Mouse (Mus musculus): ENCODE measurements around the gene Mrgprf.
A peak's percentile ranks its signal among the peaks of the same experiment; 100 is the strongest.

The Mrgprf gene

DNA sequence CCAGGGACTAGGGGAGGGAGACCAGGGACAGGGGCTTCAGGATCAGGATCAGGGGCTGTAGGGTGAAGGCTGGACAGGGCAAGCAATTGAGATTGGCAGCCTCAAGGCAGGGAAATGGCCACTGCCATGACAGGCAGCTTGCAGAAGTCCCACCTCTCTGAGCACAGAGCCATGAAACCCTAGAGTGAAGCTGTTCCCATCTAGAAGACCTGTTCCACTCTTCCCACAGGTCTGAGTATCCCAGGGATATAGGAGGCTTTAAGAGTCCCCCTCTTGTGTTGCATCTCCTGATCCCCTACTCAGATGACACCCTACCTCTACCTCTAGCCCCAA, 346 bp downstream of the Mrgprf start:
- DNase-seq (ENCODE audit: low spot score) = no peak

DNA sequence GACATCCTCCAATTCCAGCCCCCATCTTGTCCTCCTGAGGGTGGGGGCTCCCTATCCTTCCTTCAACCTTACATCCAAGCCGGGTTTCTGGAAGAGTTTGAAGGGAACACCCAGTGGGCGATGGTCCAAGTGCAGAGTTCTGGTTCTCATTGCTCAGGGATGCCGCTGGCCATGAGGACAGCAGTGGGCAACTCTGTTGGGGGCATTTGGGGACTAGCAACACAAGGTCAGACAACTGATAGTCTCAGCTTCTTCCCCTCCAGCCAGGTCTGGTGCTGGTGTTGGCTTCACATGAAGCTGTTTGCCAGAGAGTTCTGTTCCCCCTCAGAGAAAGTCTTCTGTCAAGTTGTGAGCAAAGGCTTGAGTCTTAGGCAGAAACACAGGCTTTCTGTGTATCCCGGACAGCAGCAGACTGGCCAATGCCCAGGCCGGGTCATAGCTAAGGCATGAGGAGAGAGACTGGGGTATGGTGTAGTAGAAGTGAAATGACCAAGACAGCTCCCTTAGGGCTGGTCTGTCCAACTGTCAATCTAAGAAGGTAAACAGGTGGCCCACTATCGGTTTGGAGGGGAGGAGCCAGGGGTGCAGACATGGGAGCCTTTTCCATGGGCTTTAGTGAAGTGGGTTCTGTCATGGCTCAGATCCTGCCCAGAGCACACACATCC, 845 bp downstream of the Mrgprf start:
- DNase-seq (ENCODE audit: low spot score) = no peak

DNA sequence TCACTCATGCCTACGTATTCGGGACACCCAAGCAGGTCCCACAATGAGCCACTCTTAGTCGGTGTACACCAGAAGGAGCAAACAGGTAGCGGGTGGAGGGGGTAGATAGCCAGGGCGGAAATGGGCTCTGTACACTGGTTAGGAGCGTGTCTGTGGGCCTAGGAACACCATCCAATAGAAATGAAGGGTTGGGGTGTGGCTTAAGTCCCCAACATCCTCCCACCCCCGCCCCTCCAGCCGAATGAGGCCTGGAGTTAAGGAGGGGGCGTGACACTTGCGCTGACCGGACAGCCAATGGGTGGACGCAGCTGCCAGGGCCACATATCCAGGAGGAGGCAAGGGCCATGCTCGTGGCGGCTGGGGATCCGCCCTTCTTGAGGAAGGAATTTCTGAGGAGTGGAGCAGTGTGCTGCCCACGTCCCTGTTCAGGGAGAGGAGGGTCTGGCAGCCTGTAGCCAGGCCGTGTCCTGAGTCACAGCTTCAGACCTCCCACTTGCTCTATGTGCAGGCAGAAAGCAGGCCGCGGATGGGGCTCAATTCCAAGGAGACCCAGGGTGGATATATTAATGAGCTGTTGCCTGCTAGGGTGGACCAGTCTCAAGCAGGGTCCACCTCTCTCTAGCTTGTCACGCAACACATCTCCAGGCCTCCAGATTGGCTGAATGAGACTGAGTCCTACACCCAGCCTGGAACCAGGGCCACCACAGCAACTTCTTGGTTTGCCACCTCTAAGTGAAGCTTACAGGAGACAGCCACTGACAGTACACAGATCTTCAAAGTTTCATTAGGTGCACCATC, 2.1 kb downstream of the Mrgprf start:
- peak; percentile 74 for DNase-seq (ENCODE audit: low spot score)

DNA sequence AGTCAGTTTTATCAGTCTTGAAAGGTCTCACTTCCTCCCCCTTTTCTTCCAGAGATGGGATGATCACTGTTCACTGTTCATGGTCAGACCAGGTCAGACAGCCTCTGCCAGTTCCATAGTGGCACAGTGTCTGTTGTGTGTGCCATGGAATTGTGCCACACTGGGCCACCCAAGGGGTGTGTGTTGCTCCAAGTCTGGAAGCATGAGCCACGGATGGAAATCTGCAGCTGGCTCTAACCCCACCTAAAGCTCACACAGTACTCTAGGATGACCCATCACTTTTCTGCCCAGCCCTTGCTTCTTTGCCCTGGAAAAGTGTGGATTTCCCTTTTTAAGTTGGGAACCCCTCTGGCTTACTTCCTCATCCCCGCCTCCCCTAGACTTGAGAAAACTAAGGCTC, 3.5 kb downstream of the Mrgprf start:
- no peak for DNase-seq (ENCODE audit: low spot score)

DNA sequence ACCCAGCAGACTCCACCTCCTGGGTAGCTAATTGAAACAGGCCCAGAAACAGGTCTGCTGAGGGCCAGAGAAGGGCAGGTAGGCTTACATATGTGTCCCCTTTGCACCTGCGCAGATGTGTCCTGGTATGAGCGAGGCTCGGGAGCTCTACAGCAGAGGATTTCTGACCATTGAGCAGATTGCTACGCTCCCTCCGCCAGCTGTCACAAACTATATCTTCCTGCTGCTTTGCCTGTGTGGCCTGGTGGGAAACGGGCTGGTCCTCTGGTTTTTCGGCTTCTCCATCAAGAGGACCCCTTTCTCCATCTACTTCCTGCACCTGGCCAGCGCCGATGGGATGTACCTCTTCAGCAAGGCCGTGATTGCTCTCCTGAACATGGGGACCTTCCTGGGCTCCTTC, 7.0 kb downstream of the Mrgprf start:
- no peak for DNase-seq (ENCODE audit: low spot score)

DNA sequence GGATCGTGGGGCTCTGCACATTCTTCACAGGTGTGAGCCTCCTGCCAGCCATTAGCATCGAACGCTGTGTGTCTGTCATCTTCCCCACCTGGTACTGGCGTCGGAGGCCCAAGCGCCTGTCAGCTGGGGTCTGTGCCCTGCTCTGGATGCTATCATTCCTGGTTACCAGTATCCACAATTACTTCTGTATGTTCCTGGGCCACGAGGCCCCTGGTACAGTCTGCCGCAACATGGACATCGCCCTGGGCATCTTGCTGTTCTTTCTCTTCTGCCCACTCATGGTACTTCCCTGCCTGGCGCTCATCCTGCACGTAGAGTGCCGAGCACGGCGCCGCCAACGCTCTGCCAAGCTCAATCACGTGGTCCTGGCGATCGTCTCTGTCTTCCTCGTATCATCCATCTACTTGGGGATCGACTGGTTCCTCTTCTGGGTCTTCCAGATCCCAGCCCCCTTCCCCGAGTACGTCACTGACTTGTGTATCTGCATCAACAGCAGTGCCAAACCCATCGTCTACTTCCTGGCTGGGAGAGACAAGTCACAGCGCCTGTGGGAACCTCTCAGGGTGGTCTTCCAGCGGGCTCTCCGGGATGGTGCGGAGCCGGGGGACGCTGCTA, 7.5 kb downstream of the Mrgprf start:
- no peak for DNase-seq (ENCODE audit: low spot score)

DNA sequence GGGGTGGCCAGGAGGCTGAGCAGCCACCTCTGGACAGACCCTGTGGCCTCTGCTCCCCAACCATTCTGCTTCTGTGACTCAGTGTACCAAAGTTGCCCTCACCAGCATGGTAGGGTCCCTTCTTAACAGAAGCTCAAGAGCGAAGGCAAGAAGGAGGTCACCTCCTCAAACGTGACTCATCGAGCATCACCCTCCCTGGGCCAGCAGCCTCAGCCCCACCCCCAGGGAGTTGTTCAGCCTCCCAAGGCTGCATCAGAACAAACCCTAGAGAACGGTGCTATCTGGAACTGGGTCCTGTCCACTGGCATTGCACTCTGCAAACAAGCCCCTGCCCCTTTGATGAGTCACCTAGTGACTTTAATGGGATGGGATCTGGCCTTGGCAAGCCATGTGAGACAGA, 8.2 kb downstream of the Mrgprf start:
- no peak for DNase-seq (ENCODE audit: low spot score)

DNA sequence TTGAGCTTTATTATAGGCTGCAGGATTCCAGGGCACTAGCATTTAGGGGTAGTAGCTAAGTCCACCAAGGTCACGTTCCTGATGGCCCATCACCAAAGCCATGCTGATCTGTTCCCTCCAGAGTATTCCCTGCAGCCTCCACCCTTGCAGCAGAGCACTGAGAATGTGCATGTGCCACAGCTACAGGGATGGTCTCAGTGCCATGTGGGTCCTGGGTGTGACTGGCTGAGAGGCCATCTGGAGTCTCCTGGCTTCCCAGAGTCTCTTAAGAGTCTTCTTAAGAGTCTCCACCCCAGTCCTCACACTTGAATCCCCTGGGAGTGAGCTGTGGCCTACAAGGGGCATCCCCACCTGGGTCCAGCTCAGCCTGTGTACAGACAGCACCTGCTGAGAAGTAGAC, 9.2 kb downstream of the Mrgprf start:
- DNase-seq (ENCODE audit: low spot score) = no peak

DNA sequence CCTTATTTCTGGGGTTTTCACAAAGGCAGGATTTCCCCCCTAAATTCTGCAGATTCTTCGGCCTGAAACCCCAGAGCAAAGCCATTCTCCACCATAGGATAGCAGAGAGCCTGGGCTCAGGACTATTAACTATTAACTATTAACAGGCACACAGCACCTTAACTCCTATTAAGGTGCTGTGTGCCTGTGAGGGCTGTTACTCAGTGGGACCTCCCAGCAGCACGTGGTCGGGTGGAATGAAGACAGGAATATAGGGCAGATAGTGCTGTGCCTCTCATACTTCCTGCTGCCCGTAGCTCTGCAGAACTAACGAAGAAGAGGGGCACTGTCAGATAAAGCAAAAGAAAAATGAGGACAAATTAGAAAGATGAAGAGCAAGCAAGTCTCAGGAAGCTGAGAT, 9.9 kb downstream of the Mrgprf start:
- DNase-seq (ENCODE audit: low spot score) = no peak

DNA sequence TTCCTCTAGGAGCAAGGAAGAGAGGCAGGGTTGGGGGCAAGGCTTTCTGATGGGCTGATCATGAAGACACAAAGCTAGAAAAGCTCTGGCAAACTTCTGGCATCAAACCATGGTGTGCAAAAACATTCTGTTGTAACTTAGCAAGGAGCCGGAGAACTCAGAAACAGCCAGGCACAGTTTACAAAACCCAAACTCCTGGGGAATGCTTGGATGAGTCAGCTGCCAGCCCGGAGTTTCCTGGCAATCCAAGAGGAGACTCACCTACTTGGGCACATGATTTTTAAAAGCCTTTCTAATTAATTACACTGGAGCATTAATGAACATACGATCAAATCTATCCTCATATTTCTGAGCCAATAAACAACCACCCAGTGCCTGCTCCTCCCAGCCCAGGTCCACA, 11.5 kb downstream of the Mrgprf start:
- no peak for DNase-seq (ENCODE audit: low spot score)

DNA sequence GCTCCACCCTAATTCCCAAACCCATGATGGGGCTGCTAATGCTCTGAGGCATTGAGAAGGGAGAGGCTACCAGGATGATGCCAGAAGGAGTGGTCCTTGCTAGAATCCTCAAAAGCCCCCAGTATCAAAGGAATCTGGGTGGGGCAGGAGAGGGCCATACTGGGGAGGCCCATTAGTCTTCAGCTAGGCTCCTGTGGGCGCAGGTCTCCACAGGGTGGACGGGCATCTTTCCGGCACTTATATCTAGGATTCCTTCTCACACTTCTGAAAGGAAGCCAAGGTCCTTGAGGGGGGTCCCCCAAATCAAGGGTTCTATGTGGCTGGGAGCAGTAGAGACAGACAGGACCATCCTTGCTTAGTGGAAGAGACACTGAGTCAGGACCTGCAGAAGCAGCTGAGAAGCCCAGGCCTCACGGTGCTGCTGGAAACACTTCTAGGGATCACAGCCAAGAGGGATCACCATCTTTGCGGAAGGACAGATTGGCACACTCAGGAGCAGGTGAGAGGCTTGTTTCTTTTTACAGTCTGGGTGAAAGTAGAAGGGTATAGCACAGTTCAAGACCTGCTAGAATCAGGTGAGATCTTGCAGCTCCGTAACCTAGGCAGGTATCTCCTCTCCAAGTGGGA, 14.3 kb downstream of the Mrgprf start, which contains the start of gene Mrgprd:
Gene Mrgprd (plus strand): TSS at position 51 of the 627 bp plus-strand sequence.
- no peak for DNase-seq (ENCODE audit: low spot score)

DNA sequence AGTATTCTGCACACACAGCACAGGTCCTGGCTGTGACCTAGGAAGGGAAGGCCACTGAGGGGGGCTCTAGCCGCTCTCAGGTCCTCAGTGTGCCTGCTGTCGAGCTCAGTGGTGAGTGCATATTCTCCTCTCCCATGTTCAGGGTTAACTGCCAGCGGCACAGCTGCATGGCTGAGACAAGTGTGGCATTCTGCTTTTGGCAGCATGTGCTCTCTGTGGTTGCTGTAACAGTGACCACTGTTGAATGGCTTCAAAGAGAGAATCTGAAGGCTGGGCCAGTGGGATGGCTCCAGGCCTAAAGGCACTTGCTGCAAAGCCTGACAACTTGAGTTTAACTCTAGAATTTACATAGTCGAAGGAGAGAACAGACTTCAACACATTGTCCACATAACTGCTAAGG, 16.9 kb downstream of the Mrgprf start:
- no peak for DNase-seq (ENCODE audit: low spot score)

DNA sequence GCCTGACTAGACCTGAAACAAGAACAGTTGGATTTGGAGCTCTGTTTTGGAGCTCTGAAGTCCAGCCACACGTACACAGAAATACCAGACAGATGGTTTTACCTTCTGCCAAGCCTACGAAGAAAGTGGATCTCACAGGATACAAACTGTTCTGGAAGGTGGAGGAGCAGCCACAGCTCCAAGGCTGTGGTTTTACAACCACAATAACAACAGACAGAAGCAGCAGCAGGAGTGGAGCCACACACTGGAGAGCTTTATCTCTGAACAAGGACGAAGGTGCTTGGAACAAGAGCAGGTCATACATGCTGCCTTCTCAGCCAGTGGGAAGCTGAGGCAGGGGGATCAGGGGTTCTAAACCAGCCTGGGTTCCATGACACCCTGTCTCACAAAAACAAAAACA, 18.9 kb downstream of the Mrgprf start:
- DNase-seq (ENCODE audit: low spot score) = no peak

DNA sequence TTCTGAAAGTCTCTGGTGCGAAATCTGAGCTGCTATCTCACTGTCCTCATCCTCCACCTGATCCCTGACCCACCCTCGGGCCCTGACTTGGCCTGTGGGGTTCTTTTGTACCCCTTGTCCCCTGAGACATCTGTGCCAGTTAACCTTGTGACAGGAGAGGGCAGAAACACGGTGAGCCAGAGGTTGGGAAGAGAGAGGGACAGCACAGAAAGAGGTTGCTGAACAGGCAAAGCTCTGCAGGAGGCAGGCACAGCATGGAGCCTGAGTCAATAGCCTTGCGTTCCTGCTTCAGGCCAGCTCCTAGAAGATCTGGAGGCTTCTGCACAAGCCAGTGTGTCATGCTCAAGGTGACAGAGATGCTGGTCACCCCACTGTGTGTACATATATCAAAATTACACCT, 23.0 kb downstream of the Mrgprf start:
- DNase-seq (ENCODE audit: low spot score) = no peak

DNA sequence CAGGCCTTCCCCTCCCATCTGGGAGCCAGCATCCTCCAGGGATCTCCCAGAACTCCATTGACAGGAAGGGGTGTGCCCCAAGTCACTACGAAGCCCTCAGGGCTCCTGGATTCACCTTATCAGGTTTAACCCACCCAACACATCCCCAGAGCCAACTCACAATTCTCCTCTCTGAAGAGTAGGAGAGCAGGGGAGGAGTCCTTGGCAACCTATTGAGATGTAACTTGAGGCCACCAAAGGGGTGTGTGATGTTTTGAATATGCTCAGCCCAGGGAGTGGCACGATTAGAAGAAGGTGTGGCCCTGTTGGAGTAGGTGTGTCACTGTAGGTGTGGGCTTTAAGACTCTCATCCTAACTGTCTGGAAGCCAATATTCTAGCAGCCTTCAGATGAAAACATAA, 25.1 kb downstream of the Mrgprf start:
- no peak for DNase-seq (ENCODE audit: low spot score)

DNA sequence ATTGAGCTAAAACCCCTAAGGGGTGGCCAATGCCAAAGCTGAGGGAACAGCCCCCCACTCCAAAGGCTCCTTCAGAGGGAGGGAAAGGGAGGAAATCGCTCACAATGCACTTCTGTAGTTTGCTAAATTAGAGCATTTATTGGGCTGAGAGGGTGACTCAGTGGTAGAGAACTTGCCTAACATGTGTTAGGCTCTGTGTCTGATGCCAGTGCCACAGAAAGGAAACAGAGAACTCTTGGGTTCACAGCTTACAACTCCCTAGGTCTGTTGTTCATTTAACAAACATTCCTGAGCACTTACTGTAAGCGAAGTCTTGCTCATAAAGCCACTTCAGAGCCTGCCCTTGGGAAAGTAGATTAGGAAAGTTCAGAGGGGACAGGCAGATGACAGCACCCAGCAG, 29.4 kb downstream of the Mrgprf start:
- DNase-seq (ENCODE audit: low spot score) = no peak

DNA sequence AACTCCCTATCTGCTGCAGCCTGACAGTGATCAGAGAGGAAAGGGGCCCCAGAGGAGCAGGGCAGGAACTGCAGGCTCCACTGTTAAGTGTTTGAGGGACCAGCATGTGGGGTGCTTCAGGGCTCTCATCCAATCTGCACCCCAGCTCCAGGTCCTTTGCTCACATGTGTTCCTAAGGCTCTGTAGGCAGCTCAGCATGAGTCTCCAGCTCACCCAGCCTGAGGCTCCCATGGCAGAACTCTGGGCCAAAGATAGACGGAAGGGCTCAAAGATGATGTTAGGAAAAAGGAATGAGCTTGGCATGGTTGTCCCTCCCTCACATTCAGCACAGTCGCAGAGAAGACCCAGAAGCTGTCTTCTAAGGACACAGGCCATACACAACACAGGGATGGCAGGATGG, 30.0 kb downstream of the Mrgprf start:
- no peak for DNase-seq (ENCODE audit: low spot score)

DNA sequence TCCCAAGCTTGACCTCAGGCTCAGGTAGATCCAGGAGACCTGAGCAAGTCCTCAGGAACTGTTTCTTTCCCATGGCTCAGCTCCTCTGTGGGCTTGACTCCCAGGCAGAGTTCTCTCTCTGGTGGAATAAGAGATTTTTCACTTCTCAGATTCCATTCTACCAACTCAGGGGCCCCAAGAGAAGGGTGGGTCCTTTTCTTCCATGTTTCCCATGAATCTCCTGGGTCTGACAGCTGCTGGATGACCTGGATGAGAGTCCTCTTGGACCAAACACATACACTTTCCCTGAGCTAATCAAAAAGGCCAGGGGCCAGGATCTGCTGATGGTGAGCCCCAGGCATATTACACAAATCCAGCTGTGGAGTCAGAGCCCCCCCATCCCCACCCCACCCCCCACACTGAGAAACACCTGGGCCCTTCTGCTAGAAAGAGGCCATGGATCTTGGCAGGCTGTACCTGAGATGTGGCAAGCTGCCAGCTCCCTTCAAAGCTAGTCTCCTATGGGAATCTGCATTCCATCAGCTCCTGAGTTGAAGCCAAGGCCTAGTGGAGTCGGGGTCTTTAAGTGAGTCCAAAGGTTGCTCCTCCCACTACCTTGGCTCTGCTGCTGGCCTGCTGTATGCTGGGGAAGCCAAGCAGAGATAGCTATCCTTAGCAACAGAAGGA, 31.9 kb downstream of the Mrgprf start:
- DNase-seq (ENCODE audit: low spot score) = no peak

DNA sequence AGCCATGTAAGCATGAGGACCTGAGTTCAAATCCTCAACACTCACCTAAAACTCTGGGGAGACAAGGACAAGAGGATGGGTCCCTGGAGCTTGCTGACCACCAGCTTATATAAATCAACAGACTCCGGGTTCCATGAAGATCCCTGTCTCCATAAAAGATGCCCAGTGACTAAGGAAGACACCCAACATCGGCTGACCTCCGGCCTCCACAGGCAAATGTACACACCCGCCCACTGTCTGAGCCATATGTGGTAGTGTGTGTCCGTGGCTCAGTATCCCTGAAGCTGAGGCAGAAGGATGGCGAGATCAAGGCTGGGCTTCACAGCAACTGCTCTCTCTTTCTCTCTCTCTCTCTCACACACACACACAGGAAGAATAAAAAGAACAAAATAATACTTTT, 33.3 kb downstream of the Mrgprf start:
- no peak for DNase-seq (ENCODE audit: low spot score)

DNA sequence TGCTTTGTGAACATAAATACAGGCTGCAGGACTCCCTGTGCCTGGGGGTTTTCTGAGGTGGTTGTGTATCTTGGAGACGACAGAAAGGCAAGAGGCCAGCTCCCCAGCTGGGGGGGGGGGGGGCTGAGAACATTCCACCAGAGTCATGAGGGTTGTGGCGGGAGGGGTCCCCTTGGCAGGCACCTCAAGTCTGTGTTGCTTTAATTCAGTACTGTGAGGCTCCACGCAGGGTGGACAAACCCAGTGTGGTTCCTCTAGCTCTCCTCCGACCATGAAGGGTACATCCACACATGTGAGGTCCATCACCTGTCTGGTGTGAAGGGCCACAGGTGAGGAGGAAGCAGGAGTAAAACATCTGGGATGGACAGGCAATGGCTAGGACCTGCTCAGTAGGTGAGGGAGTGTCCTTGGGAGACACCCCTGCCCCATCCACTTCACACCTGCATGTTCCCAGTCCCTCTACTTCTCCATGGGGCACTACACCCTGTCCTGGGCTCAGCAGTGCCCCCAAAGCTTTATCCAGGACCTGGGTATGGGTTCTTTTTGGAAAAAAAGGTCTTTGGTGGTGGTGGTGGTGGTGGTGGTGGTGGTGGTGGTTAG, 33.9 kb downstream of the Mrgprf start:
- no peak for DNase-seq (ENCODE audit: low spot score)

DNA sequence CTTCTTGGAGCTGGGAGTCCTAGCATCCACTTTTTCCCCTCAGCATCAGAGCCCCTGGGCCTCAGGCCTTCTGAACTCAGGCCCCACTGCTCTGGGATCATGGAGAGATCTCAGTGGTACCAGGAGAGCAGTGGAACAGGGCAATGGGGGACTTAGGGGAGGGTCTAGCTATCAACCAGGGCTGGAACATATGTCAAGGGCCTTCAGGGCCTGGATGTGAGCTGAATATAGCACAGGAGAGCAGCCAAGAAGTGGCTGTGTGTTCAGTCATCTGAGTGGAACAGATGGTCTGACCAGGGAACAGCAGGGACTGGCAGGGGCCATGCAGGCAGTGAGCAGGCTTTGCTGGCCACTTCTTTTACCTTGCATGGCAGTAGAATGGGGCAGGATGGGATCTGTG, 34.6 kb downstream of the Mrgprf start:
- no peak for DNase-seq (ENCODE audit: low spot score)
